In genomic region chr19:4762876-4763275, GRCm38 (mm10) we compare ENCODE assay signal across 11 mouse cellular contexts. TPM values are rescaled to one million over a fixed set of nuclear protein-coding genes. Genes with fewer than 3 reads are reported as not detected.
DNase-seq lines count a peak whose midpoint lies in the region; ATAC-seq and TF ChIP-seq lines count a peak whose summit lies in the region.
"Had no signal": no experiment of that assay in that cellular context is flagged by ENCODE, and none has a peak within 500 bp of the region (broad histone marks: within the 10 kb centered on the region; RNA-seq: fewer than 3 reads in every experiment).

No protein-coding gene starts in this region.

- peaks cover 31% of the 10 kb centered on the region for H3K4me1 ChIP-seq in liver, adult 2 months (ENCODE audit: control insufficient read depth, insufficient read depth, low read length)
- peaks cover 2% of the 10 kb centered on the region for H3K4me1 ChIP-seq in liver, embryonic 12.5 days
- H3K4me1 ChIP-seq in lung, postnatal 0 days (ENCODE audit: insufficient read depth, low read depth, low read length) = peaks cover 2% of the 10 kb centered on the region; the same call in 1 of the 2 replicates
- peaks cover 19% of the 10 kb centered on the region for H3K4me1 ChIP-seq in forebrain, embryonic 10.5 days

- peaks cover 38% of the 10 kb centered on the region for H3K36me3 ChIP-seq in liver, adult 2 months (ENCODE audit: control insufficient read depth, insufficient read depth, low read length)
- peaks cover 87% of the 10 kb centered on the region for H3K36me3 ChIP-seq in liver, embryonic 12.5 days
- peaks cover 3% of the 10 kb centered on the region; the same call in 1 of the 2 replicates for H3K36me3 ChIP-seq in lung, postnatal 0 days (ENCODE audit: insufficient read depth, low read length)
- H3K36me3 ChIP-seq in forebrain, embryonic 10.5 days (replicated peaks) = peaks cover 94% of the 10 kb centered on the region

- no peaks in the 10 kb centered on the region for H3K9me3 ChIP-seq in liver, embryonic 12.5 days (replicated peaks)
- no peaks in the 10 kb centered on the region for H3K9me3 ChIP-seq in lung, postnatal 0 days (ENCODE audit: low read length)
- no peaks in the 10 kb centered on the region for H3K9me3 ChIP-seq in forebrain, embryonic 10.5 days

- peaks cover 20% of the 10 kb centered on the region for H3K79me2 ChIP-seq in liver, adult 2 months (ENCODE audit: control insufficient read depth, insufficient read depth, low read length)

- no peak for TF ChIP-seq EP300 in lung, postnatal 0 days (IDR thresholded peaks at IDR 0.05)

- no peak overlapping the region for H3K27ac ChIP-seq in liver, adult 2 months (replicated peaks; ENCODE audit: insufficient read depth, low read depth, low read length)
- no peak overlapping the region for H3K27ac ChIP-seq in liver, embryonic 12.5 days
- no peak overlapping the region for H3K27ac ChIP-seq in lung, postnatal 0 days (ENCODE audit: low read length)
- H3K27ac ChIP-seq in forebrain, embryonic 10.5 days = no peak overlapping the region

- H3K4me2 ChIP-seq in liver, embryonic 12.5 days = no peak overlapping the region
- H3K4me2 ChIP-seq in lung, postnatal 0 days (replicated peaks; ENCODE audit: low read depth, low read length) = no peak overlapping the region

- no peak for TF ChIP-seq POLR2A in liver, adult 2 months (IDR thresholded peaks at IDR 0.05; ENCODE audit: extremely low read depth, insufficient read depth, low read length)

- TF ChIP-seq CTCF in liver, adult 2 months (IDR thresholded peaks at IDR 0.05; ENCODE audit: low read depth, low read length) = peak; percentile 29; the same call in 1 of the 2 replicates
- peak; percentile 49 for TF ChIP-seq CTCF in lung, postnatal 0 days (IDR thresholded peaks at IDR 0.05)

- ATAC-seq in liver, embryonic 12.5 days = no peak
- no peak for ATAC-seq in lung, postnatal 0 days
- ATAC-seq: forebrain, postnatal 0 days had no signal

- H3K9ac ChIP-seq in liver, adult 2 months (ENCODE audit: low read depth, low read length) = no peak overlapping the region
- no peak overlapping the region for H3K9ac ChIP-seq in liver, embryonic 12.5 days
- H3K9ac ChIP-seq in lung, postnatal 0 days (replicated peaks; ENCODE audit: low read depth) = no peak overlapping the region
- H3K9ac ChIP-seq: forebrain, postnatal 0 days had no signal

- no peaks in the 10 kb centered on the region for H3K27me3 ChIP-seq in liver, adult 2 months (ENCODE audit: control insufficient read depth, insufficient read depth, low read length)
- H3K27me3 ChIP-seq in liver, embryonic 12.5 days (replicated peaks) = no peaks in the 10 kb centered on the region
- no peaks in the 10 kb centered on the region for H3K27me3 ChIP-seq in lung, postnatal 0 days (replicated peaks; ENCODE audit: insufficient read depth, low read length)
- H3K27me3 ChIP-seq in forebrain, embryonic 10.5 days (ENCODE audit: poor library complexity, severe bottlenecking) = no peaks in the 10 kb centered on the region

- peak; percentile 68 to 70 for DNase-seq in cerebellum, adult 18-20 months
- no peak for DNase-seq in cerebellum, postnatal 4 days (ENCODE audit: low spot score in 2 of 2)
- DNase-seq in liver, adult 2 months (ENCODE audit: extremely low read depth, low read depth, low spot score) = peak; percentile 71
- DNase-seq in T-cell, adult 2 months (ENCODE audit: low spot score) = peak; percentile 10
- DNase-seq in lung, postnatal 0 days (ENCODE audit: low spot score) = peak; percentile 33
- no peak for DNase-seq in urinary bladder, postnatal 4 days (ENCODE audit: low spot score in 2 of 2)
- DNase-seq in forebrain, embryonic 10.5 days (ENCODE audit: extremely low spot score, low spot score) = no peak
- DNase-seq: forebrain, postnatal 0 days; heart, postnatal 10 days; thymus, postnatal 36 days had no signal

- 9% methylated on average over 1 of the region's 1 CpGs for WGBS in liver, adult 2 months
- 62% methylated on average over 1 of the region's 1 CpGs for WGBS in liver, embryonic 12.5 days (ENCODE audit: insufficient replicate concordance)
- 57% methylated on average over 1 of the region's 1 CpGs for WGBS in lung, postnatal 0 days
- WGBS in forebrain, embryonic 10.5 days = 78% methylated on average over 1 of the region's 1 CpGs

- H3K4me3 ChIP-seq in liver, adult 2 months (ENCODE audit: insufficient read depth, low read depth, low read length) = no peak overlapping the region
- no peak overlapping the region for H3K4me3 ChIP-seq in liver, embryonic 12.5 days
- no peak overlapping the region for H3K4me3 ChIP-seq in lung, postnatal 0 days (ENCODE audit: low read depth, low read length)
- no peak overlapping the region for H3K4me3 ChIP-seq in forebrain, embryonic 10.5 days

RNA-seq across cellular contexts. Expression of gene Rbm4b, which starts 6.6 kb away (rescaled TPM):
- 19.9 and 20.3 TPM in 2 replicates for total RNA-seq in liver, adult 2 months (2014; rRNA removed)
- polyA plus RNA-seq in liver, adult 2 months (2012; rRNA removed) = 6.8 and 7.9 TPM in 2 replicates
- 22.7 and 24.0 TPM in 2 replicates for polyA plus RNA-seq in liver, embryonic 12.5 days (2016; fragmentation: Nextera tagmentation; extraction: Ambion mirVana)
- 23.4 and 26.8 TPM in 2 replicates for polyA plus RNA-seq in lung, postnatal 0 days (2015; fragmentation: Nextera tagmentation; extraction: Ambion mirVana)
- polyA plus RNA-seq in forebrain, embryonic 10.5 days (2016; fragmentation: Nextera tagmentation; extraction: Ambion mirVana) = 104 and 106 TPM in 2 replicates

RNA-seq across cellular contexts. Expression of gene Rbm4, which starts 30.8 kb away (rescaled TPM):
- 58.4 and 67.7 TPM in 2 replicates for total RNA-seq in liver, adult 2 months (2014; rRNA removed)
- 25.7 and 32.8 TPM in 2 replicates for polyA plus RNA-seq in liver, adult 2 months (2012; rRNA removed)
- polyA plus RNA-seq in liver, embryonic 12.5 days (2016; fragmentation: Nextera tagmentation; extraction: Ambion mirVana) = 30.7 and 32.6 TPM in 2 replicates
- 28.6 and 29.4 TPM in 2 replicates for polyA plus RNA-seq in lung, postnatal 0 days (2015; fragmentation: Nextera tagmentation; extraction: Ambion mirVana)
- 94.2 and 96.7 TPM in 2 replicates for polyA plus RNA-seq in forebrain, embryonic 10.5 days (2016; fragmentation: Nextera tagmentation; extraction: Ambion mirVana)

RNA-seq across cellular contexts. Expression of gene Gm21992, which starts 48.5 kb away (rescaled TPM):
- 4.8 and 9.9 TPM in 2 replicates for total RNA-seq in liver, adult 2 months (2014; rRNA removed)
- polyA plus RNA-seq in liver, adult 2 months (2012; rRNA removed) = 22.3 and 23.6 TPM in 2 replicates
- 18.1 and 18.9 TPM in 2 replicates for polyA plus RNA-seq in liver, embryonic 12.5 days (2016; fragmentation: Nextera tagmentation; extraction: Ambion mirVana)
- polyA plus RNA-seq in lung, postnatal 0 days (2015; fragmentation: Nextera tagmentation; extraction: Ambion mirVana) = 13.9 and 19.7 TPM in 2 replicates
- polyA plus RNA-seq in forebrain, embryonic 10.5 days (2016; fragmentation: Nextera tagmentation; extraction: Ambion mirVana) = 34.4 and 35.7 TPM in 2 replicates

RNA-seq across cellular contexts. Expression of gene Rbm14, which starts 48.6 kb away (rescaled TPM):
- total RNA-seq in liver, adult 2 months (2014; rRNA removed) = 9.0 and 12.6 TPM in 2 replicates
- polyA plus RNA-seq in liver, adult 2 months (2012; rRNA removed) = 18.4 and 26.1 TPM in 2 replicates
- polyA plus RNA-seq in liver, embryonic 12.5 days (2016; fragmentation: Nextera tagmentation; extraction: Ambion mirVana) = 62.0 and 63.5 TPM in 2 replicates
- polyA plus RNA-seq in lung, postnatal 0 days (2015; fragmentation: Nextera tagmentation; extraction: Ambion mirVana) = 24.3 and 25.1 TPM in 2 replicates
- 137 and 140 TPM in 2 replicates for polyA plus RNA-seq in forebrain, embryonic 10.5 days (2016; fragmentation: Nextera tagmentation; extraction: Ambion mirVana)

RNA-seq across cellular contexts. Expression of gene Sptbn2, which starts 51.9 kb away (rescaled TPM):
- total RNA-seq in liver, adult 2 months (2014; rRNA removed) = 36.7 and 41.3 TPM in 2 replicates
- polyA plus RNA-seq in liver, adult 2 months (2012; rRNA removed) = 11.7 and 12.9 TPM in 2 replicates
- polyA plus RNA-seq in liver, embryonic 12.5 days (2016; fragmentation: Nextera tagmentation; extraction: Ambion mirVana) = 0.14 and 0.30 TPM in 2 replicates
- polyA plus RNA-seq in lung, postnatal 0 days (2015; fragmentation: Nextera tagmentation; extraction: Ambion mirVana) = 0.50 and 0.51 TPM in 2 replicates
- 6.6 and 8.3 TPM in 2 replicates for polyA plus RNA-seq in forebrain, embryonic 10.5 days (2016; fragmentation: Nextera tagmentation; extraction: Ambion mirVana)

Comparison
In these comparisons a context has a peak if more than half of its experiments do, and no peak if none do; other contexts are left out.
1. DNase-seq: peak in cerebellum, adult 18-20 months (2 of 2), liver, adult 2 months (single experiment), T-cell, adult 2 months (single experiment) and lung, postnatal 0 days (single experiment); none in cerebellum, postnatal 4 days (0 of 2), urinary bladder, postnatal 4 days (0 of 2) and forebrain, embryonic 10.5 days (single experiment).